Mouse (Mus musculus): ENCODE measurements around the gene Coro2b. TPM values are rescaled to one million over a fixed set of nuclear protein-coding genes. Genes with fewer than 3 reads are reported as not detected.
A peak's percentile ranks its signal among the peaks of the same experiment; 100 is the strongest.

Coro2b gene
- polyA plus RNA-seq, 1 experiment from 2014 or later, result 0.98 TPM

DNA sequence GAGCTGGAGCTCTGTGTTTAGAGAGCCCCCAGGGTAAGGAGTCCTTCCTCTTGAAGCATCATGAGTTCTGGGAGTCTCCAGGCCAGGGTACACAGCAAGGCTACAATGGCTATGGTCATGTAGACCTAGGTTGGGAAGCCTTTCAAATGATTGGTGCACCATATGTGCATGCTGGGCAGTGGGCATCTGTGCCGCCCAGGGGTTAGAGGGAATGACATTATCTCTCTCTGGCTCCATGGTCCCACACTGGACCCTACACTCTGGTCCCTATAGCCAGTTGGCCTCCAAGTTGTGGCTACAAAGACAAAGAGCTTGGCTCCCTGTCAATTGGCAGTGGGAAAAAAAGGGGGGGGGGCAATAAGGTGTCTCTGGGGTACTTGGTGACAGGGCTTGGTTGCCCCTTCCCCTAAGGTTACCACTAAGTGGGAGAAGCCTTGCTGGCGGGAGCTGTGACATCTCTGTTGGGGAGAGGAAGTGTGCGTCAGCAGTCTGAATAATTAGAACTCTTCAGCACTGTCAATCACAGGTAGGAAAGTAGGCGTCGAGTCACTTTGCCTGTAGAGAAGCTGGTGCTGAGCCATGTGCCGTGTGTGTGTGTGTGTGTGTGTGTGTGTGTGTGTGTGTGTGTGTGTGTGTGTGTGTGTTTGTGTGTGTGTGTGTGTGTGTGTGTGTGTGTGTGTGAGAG lies 44.4 kb downstream of the Coro2b start:
- H3K27me3 ChIP-seq, result no peaks in the 10 kb centered on the region
- H3K9ac ChIP-seq, result no peak overlapping the region
- DNase-seq (no peak), ATAC-seq (ENCODE audit: low read depth) (no peak)
- H3K27ac ChIP-seq, result no peak overlapping the region
- H3K4me3 ChIP-seq (replicated peaks), result no peak overlapping the region
- H3K36me3 ChIP-seq, result no peaks in the 10 kb centered on the region
- H3K4me1 ChIP-seq (replicated peaks), result peaks cover 19% of the 10 kb centered on the region
- no peak overlapping the region for H3K4me2 ChIP-seq
- H3K9me3 ChIP-seq (replicated peaks), result no peaks in the 10 kb centered on the region
- WGBS (ENCODE audit: insufficient replicate concordance), result 41% methylated on average over 6 of the region's 6 CpGs

DNA sequence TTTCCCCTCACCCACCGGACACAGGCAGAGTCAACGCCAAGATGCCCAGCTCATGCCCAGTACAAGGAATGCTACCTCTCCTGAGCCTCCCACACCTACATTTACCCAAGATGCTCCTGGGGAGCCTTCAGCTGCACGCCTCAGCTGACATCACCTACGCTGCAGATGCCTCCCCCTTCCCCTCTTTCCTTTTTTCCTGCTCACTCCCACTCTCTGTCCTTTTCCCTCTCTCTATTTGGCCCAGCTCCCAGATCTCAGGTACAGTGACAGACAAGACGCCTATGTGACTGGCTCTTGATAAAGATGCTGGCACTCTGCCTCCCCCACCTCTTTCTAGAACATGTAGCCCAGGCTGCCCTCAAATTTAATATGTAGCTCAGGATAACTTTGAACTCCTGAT lies 45.2 kb downstream of the Coro2b start:
- H3K4me3 ChIP-seq (replicated peaks), result no peak overlapping the region
- H3K9ac ChIP-seq, result no peak overlapping the region
- H3K36me3 ChIP-seq, result no peaks in the 10 kb centered on the region
- no peak overlapping the region for H3K4me2 ChIP-seq
- H3K4me1 ChIP-seq (replicated peaks), result peaks cover 17% of the 10 kb centered on the region
- no peaks in the 10 kb centered on the region for H3K27me3 ChIP-seq
- no peaks in the 10 kb centered on the region for H3K9me3 ChIP-seq (replicated peaks)
- no peak overlapping the region for H3K27ac ChIP-seq
- WGBS (ENCODE audit: insufficient replicate concordance), result 73% methylated on average over 5 of the region's 5 CpGs
- ATAC-seq (ENCODE audit: low read depth) (no peak; the same call in 1 of the 2 replicates), DNase-seq (no peak)

DNA sequence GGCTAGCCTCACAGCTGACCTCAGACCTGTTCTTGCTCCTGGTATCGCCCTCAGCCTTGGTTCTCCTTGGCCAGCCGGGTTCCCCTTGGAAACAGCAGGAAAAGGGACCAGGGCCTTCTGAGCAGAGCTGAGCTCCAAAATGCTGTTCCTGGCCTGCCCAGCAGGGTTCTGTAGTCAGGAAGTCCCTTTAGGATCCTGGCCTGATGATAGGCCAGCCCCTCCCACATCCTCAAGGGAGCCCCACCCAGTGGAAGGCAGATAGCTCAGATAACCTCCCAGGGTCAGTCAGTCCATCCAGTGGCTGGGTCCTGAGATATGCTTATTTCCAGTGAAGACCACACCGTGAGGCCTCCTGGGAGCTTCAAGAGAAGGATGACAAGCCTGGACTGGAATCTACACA lies 45.7 kb downstream of the Coro2b start:
- peak; percentile 39 for DNase-seq
- 22% methylated on average over 3 of the region's 3 CpGs for WGBS (ENCODE audit: insufficient replicate concordance)
- ATAC-seq (ENCODE audit: low read depth), result peak; percentile 85
- Histone ChIP-seq H3K27ac (no peak overlapping the region), H3K4me1 (replicated peaks) (peaks cover 17% of the 10 kb centered on the region), H3K4me2 (no peak overlapping the region), H3K9me3 (replicated peaks) (no peaks in the 10 kb centered on the region), H3K27me3 (no peaks in the 10 kb centered on the region), H3K4me3 (replicated peaks) (no peak overlapping the region), H3K36me3 (no peaks in the 10 kb centered on the region), H3K9ac (no peak overlapping the region)

DNA sequence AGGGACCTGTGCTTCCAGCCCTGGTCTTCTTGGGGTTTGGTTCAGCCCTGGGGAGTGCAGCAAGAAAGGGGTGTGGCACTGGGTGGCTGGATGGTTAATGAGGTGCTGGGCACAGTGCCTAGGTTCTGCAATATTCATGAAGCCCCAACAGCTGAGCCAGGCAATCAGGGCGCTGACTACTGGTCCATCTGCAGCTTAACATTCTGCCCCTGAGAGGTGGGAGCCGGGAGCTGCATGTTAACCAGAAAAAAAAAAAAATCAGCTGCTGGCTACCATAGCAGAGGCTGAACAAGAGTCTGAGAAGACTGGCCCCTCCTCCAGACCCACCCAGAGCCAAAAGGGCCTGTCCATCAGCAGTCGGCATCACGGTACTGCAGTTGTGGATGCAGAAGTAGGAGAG lies 52.7 kb downstream of the Coro2b start:
- Histone ChIP-seq H3K4me3 (replicated peaks) (no peak overlapping the region), H3K27ac (no peak overlapping the region), H3K9me3 (replicated peaks) (no peaks in the 10 kb centered on the region), H3K4me1 (replicated peaks) (no peaks in the 10 kb centered on the region), H3K27me3 (no peaks in the 10 kb centered on the region), H3K36me3 (no peaks in the 10 kb centered on the region), H3K9ac (no peak overlapping the region), H3K4me2 (no peak overlapping the region)
- WGBS (ENCODE audit: insufficient replicate concordance), result 52% methylated on average over 4 of the region's 4 CpGs
- DNase-seq, result no peak
- ATAC-seq (ENCODE audit: low read depth), result no peak

DNA sequence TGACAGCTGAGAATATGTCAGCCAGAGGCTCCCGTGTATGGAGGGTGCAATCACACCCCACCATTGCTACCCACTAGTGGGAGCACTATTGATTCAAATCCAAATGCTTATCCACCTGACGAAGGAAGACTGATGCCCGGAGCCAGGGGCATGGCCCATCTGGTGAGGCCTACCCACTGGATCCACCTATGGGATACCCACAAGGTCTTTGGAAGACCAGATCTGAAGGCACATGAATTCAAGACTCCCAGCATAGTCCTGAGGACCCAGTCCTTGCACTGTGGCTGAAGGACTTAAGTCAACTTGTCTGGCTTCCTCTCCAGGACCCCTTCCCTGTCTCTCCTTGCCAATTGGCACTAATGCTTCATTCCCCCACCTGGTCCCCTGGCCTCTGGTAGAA lies 54.1 kb downstream of the Coro2b start:
- no peaks in the 10 kb centered on the region for H3K27me3 ChIP-seq
- no peak overlapping the region for H3K4me3 ChIP-seq (replicated peaks)
- H3K9me3 ChIP-seq (replicated peaks), result no peaks in the 10 kb centered on the region
- 44% methylated on average over 3 of the region's 3 CpGs for WGBS (ENCODE audit: insufficient replicate concordance)
- DNase-seq, result no peak
- H3K4me2 ChIP-seq, result no peak overlapping the region
- no peaks in the 10 kb centered on the region for H3K36me3 ChIP-seq
- H3K4me1 ChIP-seq (replicated peaks), result no peaks in the 10 kb centered on the region
- H3K9ac ChIP-seq, result no peak overlapping the region
- ATAC-seq (ENCODE audit: low read depth), result no peak
- H3K27ac ChIP-seq, result no peak overlapping the region

- Histone ChIP-seq H3K9ac (no peak overlapping the region), H3K27ac (no peak overlapping the region), H3K4me1 (replicated peaks) (no peaks in the 10 kb centered on the region), H3K36me3 (no peaks in the 10 kb centered on the region), H3K4me2 (no peak overlapping the region), H3K27me3 (no peaks in the 10 kb centered on the region), H3K4me3 (replicated peaks) (no peak overlapping the region), H3K9me3 (replicated peaks) (no peaks in the 10 kb centered on the region)
- DNase-seq, result no peak
- WGBS (ENCODE audit: insufficient replicate concordance), result 54% methylated on average over 6 of the region's 6 CpGs
- no peak for ATAC-seq (ENCODE audit: low read depth)
Observed at GRCm38 (mm10) chr9:62480898-62481642, 55.8 kb downstream of the Coro2b start.

- H3K36me3 ChIP-seq, result no peaks in the 10 kb centered on the region
- no peaks in the 10 kb centered on the region for H3K27me3 ChIP-seq
- DNase-seq (no peak), ATAC-seq (ENCODE audit: low read depth) (no peak)
- H3K4me2 ChIP-seq, result no peak overlapping the region
- H3K4me1 ChIP-seq (replicated peaks), result no peaks in the 10 kb centered on the region
- H3K9ac ChIP-seq, result no peak overlapping the region
- H3K4me3 ChIP-seq (replicated peaks), result no peak overlapping the region
- H3K27ac ChIP-seq, result no peak overlapping the region
- WGBS (ENCODE audit: insufficient replicate concordance), result 81% methylated on average over 9 of the region's 9 CpGs
- no peaks in the 10 kb centered on the region for H3K9me3 ChIP-seq (replicated peaks)
Observed at GRCm38 (mm10) chr9:62480149-62480548, 56.7 kb downstream of the Coro2b start.

DNA sequence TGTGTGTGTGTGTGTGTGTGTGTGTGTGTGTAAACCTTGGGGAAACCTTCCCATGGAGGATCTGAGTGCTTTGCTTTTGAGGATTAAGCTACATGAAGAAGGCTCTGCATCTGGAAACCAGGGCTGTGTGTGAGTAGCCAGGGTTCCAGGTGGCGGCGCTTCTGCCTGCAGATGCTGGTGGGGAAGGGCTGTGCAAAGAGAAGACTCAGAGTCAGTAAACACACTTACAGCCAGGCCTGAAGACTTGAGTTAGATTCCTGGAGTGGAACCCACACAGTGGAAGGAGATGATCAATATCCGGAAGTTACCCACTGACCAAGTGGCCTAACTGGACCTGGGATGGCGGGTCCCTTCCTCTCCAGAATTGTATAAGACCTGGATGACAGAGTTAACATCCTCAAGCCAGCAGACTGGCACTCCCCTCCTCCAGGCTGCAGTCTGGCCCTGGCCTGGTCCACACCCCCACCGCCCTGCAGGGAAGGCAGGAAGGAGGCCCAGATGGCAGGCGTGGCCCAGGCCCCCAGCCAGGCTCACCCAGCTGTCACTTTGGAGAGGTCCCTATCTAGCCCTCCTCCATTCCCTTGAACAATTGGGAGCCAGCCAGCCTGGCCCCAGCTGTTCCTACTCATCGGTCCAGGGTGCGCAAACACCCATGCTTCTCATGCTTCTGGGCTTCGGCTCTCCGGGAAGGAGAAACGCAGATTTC lies 59.9 kb downstream of the Coro2b start:
- Histone ChIP-seq H3K36me3 (no peaks in the 10 kb centered on the region), H3K4me1 (replicated peaks) (no peaks in the 10 kb centered on the region), H3K27me3 (no peaks in the 10 kb centered on the region), H3K9ac (no peak overlapping the region), H3K4me3 (replicated peaks) (no peak overlapping the region), H3K4me2 (no peak overlapping the region), H3K9me3 (replicated peaks) (no peaks in the 10 kb centered on the region), H3K27ac (no peak overlapping the region)
- 67% methylated on average over 11 of the region's 11 CpGs for WGBS (ENCODE audit: insufficient replicate concordance)
- DNase-seq, result no peak
- ATAC-seq (ENCODE audit: low read depth), result no peak; the same call in 1 of the 2 replicates

DNA sequence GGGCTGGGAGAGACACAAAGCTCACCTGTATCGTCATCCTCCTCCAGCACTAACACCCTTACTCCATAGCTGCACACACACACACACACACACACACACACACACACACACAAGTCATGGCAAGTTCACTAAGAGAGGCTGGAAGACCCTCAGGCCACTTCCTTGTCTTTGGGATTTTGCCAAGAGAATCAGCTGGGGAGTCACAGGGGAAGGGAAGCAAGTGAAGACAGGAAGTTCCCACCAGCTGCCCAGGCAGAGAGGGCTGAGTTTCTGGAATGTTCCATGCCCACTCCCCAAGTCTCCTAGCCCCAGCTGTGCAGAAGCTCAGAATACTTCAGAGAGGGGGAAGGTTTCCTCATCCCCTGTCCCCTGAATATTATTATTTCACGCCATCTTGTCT lies 62.6 kb downstream of the Coro2b start:
- no peak overlapping the region for H3K4me3 ChIP-seq (replicated peaks)
- H3K4me1 ChIP-seq (replicated peaks), result no peaks in the 10 kb centered on the region
- DNase-seq (no peak), ATAC-seq (ENCODE audit: low read depth) (no peak)
- WGBS (ENCODE audit: insufficient replicate concordance), result 63% methylated on average over 2 of the region's 2 CpGs
- no peak overlapping the region for H3K27ac ChIP-seq
- H3K9me3 ChIP-seq (replicated peaks), result no peaks in the 10 kb centered on the region
- no peaks in the 10 kb centered on the region for H3K27me3 ChIP-seq
- no peak overlapping the region for H3K4me2 ChIP-seq
- H3K36me3 ChIP-seq, result no peaks in the 10 kb centered on the region
- no peak overlapping the region for H3K9ac ChIP-seq

DNA sequence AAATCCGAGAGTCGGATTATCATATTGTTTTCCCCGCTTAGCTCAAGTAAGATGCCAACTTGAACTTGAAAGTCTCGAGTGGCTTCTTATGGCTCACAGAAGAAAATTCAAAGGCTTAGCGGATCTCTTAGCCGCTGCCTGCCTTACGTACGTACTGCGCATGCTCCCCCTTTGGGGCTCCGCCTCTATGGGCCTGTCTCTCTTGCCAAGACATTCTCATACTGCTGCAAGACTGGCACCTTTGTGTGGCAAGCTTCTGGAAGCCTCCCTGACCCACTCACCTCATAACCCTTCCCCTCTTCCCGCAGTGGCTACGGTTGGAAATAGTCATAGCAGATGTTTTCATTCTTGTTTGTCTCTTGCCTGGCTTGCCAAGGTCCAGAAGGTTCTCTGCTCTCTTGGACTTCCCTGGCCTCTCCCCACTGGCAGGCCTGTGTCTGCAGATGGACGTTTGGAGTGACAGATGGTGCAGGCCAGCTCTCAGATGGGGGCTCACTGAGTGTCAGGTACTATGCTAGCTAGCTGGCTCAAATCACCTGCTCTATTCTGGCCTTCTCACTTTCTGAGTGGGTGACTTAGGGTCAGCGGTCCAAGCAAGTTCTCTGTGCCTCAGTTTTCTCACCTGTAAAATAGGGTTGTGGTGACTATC lies 65.2 kb downstream of the Coro2b start:
- Histone ChIP-seq H3K36me3 (no peaks in the 10 kb centered on the region), H3K27me3 (no peaks in the 10 kb centered on the region), H3K4me3 (replicated peaks) (no peak overlapping the region), H3K4me2 (no peak overlapping the region), H3K27ac (no peak overlapping the region), H3K9ac (no peak overlapping the region), H3K9me3 (replicated peaks) (no peaks in the 10 kb centered on the region), H3K4me1 (replicated peaks) (no peaks in the 10 kb centered on the region)
- WGBS (ENCODE audit: insufficient replicate concordance), result 81% methylated on average over 14 of the region's 14 CpGs
- DNase-seq (no peak), ATAC-seq (ENCODE audit: low read depth) (no peak)

- Histone ChIP-seq H3K9ac (no peak overlapping the region), H3K4me2 (no peak overlapping the region), H3K27ac (no peak overlapping the region), H3K27me3 (no peaks in the 10 kb centered on the region), H3K36me3 (no peaks in the 10 kb centered on the region), H3K4me1 (replicated peaks) (no peaks in the 10 kb centered on the region), H3K9me3 (replicated peaks) (no peaks in the 10 kb centered on the region), H3K4me3 (replicated peaks) (no peak overlapping the region)
- 79% methylated on average over 14 of the region's 14 CpGs for WGBS (ENCODE audit: insufficient replicate concordance)
- DNase-seq (no peak), ATAC-seq (ENCODE audit: low read depth) (no peak)
Observed at GRCm38 (mm10) chr9:62471041-62471440, 65.8 kb downstream of the Coro2b start.
